Mouse (Mus musculus) ES-Bruce4 (cell line): Measurements from ENCODE around the gene Larp4b. TPM values are rescaled to one million over a fixed set of nuclear protein-coding genes. Genes with fewer than 3 reads are reported as not detected.

Source experiments
- H3K27ac ChIP-seq: 2 replicates; pipeline ENCODE4 v1.5.1; 2012; ENCODE audit warnings: low read length, inconsistent platforms; ENCODE audit not compliant: insufficient read depth
- H3K27me3 ChIP-seq: 2 replicates; pipeline ENCODE4 v1.6.1; 2012; ENCODE audit warnings: mild to moderate bottlenecking, low read length, inconsistent platforms; ENCODE audit not compliant: control insufficient read depth, poor library complexity, insufficient read depth, severe bottlenecking
- H3K36me3 ChIP-seq: 2 replicates; pipeline ENCODE4 v1.6.1; 2012; ENCODE audit warnings: inconsistent platforms, mild to moderate bottlenecking, low read length, moderate library complexity; ENCODE audit not compliant: control insufficient read depth, poor library complexity, insufficient read depth, severe bottlenecking
- H3K4me1 ChIP-seq: one replicate; pipeline ENCODE4 v1.8.1; 2011; ENCODE audit warnings: low read length; ENCODE audit not compliant: control insufficient read depth, insufficient read depth
- H3K4me3 ChIP-seq: 2 replicates; pipeline ENCODE4 v1.5.1; 2011; ENCODE audit warnings: low read depth, mild to moderate bottlenecking, low read length
- H3K9ac ChIP-seq: 2 replicates; pipeline ENCODE4 v1.6.1; 2012; ENCODE audit warnings: low read depth, mild to moderate bottlenecking, inconsistent platforms; ENCODE audit not compliant: poor library complexity, severe bottlenecking
- H3K9me3 ChIP-seq: replicated peaks from 2 replicates; pipeline ENCODE4 v1.6.1; 2012; ENCODE audit warnings: mild to moderate bottlenecking, low read length, inconsistent platforms; ENCODE audit not compliant: control insufficient read depth, poor library complexity, insufficient read depth, severe bottlenecking
- CTCF ChIP-seq: IDR thresholded peaks from one replicate; pipeline ENCODE4 v1.8.1; 2011; ENCODE audit warnings: low read depth, low read length
- EP300 ChIP-seq: IDR thresholded peaks from 2 replicates; pipeline ENCODE4 v1.6.1; 2011; ENCODE audit warnings: low read depth, low read length; ENCODE audit not compliant: insufficient read depth
- POLR2A ChIP-seq: IDR thresholded peaks from one replicate; pipeline ENCODE4 v1.8.1; 2011; ENCODE audit warnings: low read length; ENCODE audit not compliant: insufficient read depth
- polyA plus RNA-seq: library from polyadenylated mRNA; stranded (reverse); fragments of >200 nt; gene quantifications from 2 replicates; pipeline ENCODE4 v1.2.4, GENCODE M21; 2011; ENCODE audit warnings: low read depth; ENCODE audit not compliant: missing spikeins, insufficient read depth, insufficient read length

Larp4b gene
- polyA plus RNA-seq, 1 experiment, result 108 TPM

- H3K9me3 ChIP-seq, result no peaks in the 10 kb centered on the region
- H3K27me3 ChIP-seq, result no peaks in the 10 kb centered on the region
- no peak for TF ChIP-seq CTCF
- TF ChIP-seq EP300, result no peak
- no peak for TF ChIP-seq POLR2A
- no peaks in the 10 kb centered on the region for H3K4me1 ChIP-seq
- no peak overlapping the region for H3K4me3 ChIP-seq
- H3K36me3 ChIP-seq, result peaks cover 65% of the 10 kb centered on the region
- H3K27ac ChIP-seq, result no peak overlapping the region
- H3K9ac ChIP-seq, result no peak overlapping the region
Observed at GRCm38 (mm10) chr13:9162888-9163287, 69.2 kb downstream of the Larp4b start.

DNA sequence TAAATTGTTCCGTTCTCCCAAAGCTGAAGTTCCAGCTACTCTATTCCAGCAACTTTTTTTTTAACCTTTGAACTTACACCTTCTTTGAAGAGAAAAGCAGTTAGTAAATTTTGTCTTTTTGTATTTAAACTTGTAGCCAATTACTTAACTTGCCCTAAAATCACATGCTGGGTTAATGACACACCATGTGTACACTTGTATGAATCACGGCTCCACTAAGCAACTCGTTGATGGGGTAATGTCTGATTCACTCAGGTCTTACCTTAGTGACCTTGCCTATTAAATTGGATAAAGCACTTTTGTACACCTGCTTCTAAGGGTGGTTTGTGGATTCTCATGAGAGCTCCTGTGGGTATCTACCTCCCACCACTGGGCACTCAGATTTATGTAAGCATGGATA lies 74.2 kb downstream of the Larp4b start:
- no peaks in the 10 kb centered on the region for H3K9me3 ChIP-seq
- no peaks in the 10 kb centered on the region for H3K27me3 ChIP-seq
- H3K27ac ChIP-seq, result no peak overlapping the region
- no peak overlapping the region for H3K9ac ChIP-seq
- peaks cover 59% of the 10 kb centered on the region for H3K36me3 ChIP-seq
- H3K4me3 ChIP-seq, result no peak overlapping the region
- H3K4me1 ChIP-seq, result no peaks in the 10 kb centered on the region
- TF ChIP-seq EP300 (no peak), CTCF (no peak), POLR2A (no peak)

GRCm38 (mm10) chr13:9169616-9170015 lies 75.9 kb downstream of the Larp4b start:
- H3K9ac ChIP-seq, result no peak overlapping the region
- H3K4me1 ChIP-seq, result no peaks in the 10 kb centered on the region
- TF ChIP-seq EP300 (no peak), POLR2A (no peak), CTCF (no peak)
- H3K4me3 ChIP-seq, result no peak overlapping the region
- H3K27me3 ChIP-seq, result no peaks in the 10 kb centered on the region
- H3K9me3 ChIP-seq, result no peaks in the 10 kb centered on the region
- no peak overlapping the region for H3K27ac ChIP-seq
- peaks cover 58% of the 10 kb centered on the region for H3K36me3 ChIP-seq

GRCm38 (mm10) chr13:9170726-9171125 lies 77.0 kb downstream of the Larp4b start:
- Histone ChIP-seq H3K9ac (no peak overlapping the region), H3K4me1 (no peaks in the 10 kb centered on the region), H3K4me3 (no peak overlapping the region), H3K27me3 (no peaks in the 10 kb centered on the region), H3K9me3 (no peaks in the 10 kb centered on the region), H3K36me3 (peaks cover 50% of the 10 kb centered on the region), H3K27ac (no peak overlapping the region)
- TF ChIP-seq CTCF (no peak), POLR2A (no peak), EP300 (no peak)

DNA sequence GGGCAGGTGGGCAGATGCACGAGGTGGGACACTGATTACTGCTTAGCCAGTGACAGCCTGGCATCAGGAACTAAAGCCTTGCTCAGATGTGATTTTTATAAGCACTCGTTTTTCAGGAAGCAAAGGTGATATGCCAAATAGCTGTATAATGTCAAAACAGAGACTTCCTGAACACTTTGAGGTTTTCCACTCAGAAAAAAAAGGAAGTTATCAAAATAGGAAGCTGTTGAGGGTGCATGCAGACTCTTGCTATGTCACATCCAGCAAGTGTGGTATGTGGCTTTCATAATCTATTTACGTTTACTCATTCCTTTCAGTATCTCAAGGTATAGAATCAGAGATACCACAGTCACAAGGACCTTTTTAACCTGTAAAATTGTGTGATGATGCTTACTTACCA lies 79.7 kb downstream of the Larp4b start:
- H3K27me3 ChIP-seq, result no peaks in the 10 kb centered on the region
- H3K9me3 ChIP-seq, result no peaks in the 10 kb centered on the region
- no peaks in the 10 kb centered on the region for H3K4me1 ChIP-seq
- TF ChIP-seq EP300 (no peak), CTCF (no peak), POLR2A (no peak)
- peaks cover 25% of the 10 kb centered on the region for H3K36me3 ChIP-seq
- no peak overlapping the region for H3K27ac ChIP-seq
- no peak overlapping the region for H3K4me3 ChIP-seq
- no peak overlapping the region for H3K9ac ChIP-seq

DNA sequence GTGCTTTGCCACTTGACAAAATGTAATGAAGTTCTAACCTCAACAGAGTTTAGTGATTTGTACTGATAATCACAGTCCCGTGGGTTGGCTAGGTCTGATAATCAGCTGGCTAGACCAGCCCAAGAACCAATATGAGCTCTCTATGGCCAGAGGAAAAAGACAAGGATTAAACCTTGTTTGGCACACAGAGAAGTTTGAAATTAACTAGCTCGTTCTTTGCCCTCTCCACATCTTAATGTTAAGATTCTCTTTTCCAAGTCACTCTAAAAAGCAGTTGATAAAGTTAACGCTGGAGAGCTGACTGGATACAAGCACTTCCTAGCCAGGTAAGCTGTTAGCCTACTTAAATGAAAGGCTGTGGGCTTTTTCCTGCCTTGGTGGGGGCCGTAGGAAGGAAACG lies 81.5 kb downstream of the Larp4b start:
- H3K9ac ChIP-seq, result no peak overlapping the region
- H3K36me3 ChIP-seq, result peaks cover 18% of the 10 kb centered on the region
- no peaks in the 10 kb centered on the region for H3K9me3 ChIP-seq
- no peaks in the 10 kb centered on the region for H3K27me3 ChIP-seq
- no peak overlapping the region for H3K4me3 ChIP-seq
- no peaks in the 10 kb centered on the region for H3K4me1 ChIP-seq
- no peak overlapping the region for H3K27ac ChIP-seq
- no peak for TF ChIP-seq CTCF

DNA sequence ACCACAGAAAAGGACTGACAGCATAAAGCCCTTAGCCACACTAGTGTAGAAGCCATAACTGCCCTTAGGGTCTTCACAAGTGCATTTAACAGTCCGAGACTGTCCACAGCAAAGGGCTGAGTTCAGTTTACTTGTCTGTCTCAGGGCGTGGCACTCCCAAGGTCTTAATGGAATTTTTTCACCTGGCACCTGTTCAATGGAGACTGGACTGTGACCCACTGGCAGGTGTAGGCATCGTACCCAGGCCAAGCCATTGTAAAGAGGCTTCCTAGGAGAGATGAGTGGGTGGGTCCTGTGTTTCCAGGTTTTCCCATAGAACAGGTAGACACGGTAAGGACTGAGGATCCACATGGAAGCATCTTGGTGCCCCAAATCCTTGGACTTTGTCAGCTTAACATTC lies 84.6 kb downstream of the Larp4b start:
- Histone ChIP-seq H3K27me3 (no peaks in the 10 kb centered on the region), H3K4me1 (no peaks in the 10 kb centered on the region), H3K27ac (no peak overlapping the region), H3K9ac (no peak overlapping the region), H3K9me3 (no peaks in the 10 kb centered on the region), H3K36me3 (0 out of 2 replicates have a peak, but pooled peaks cover 6% of the 10 kb centered on the region), H3K4me3 (no peak overlapping the region)
- TF ChIP-seq EP300 (no peak), CTCF (no peak), POLR2A (no peak)
